In genomic region chr3:66797351-66798010, GRCm38 (mm10) we compare ENCODE assay signal across 13 mouse cellular contexts.
DNase-seq lines count a peak whose midpoint lies in the region; ATAC-seq lines count a peak whose summit lies in the region.
"Had no signal": no experiment of that assay in that cellular context is flagged by ENCODE, and none has a peak within 500 bp of the region (broad histone marks: within the 10 kb centered on the region; RNA-seq: fewer than 3 reads in every experiment).

No protein-coding gene starts in this region.

- no peak overlapping the region for H3K4me3 ChIP-seq in neural tube, embryonic 12.5 days
- no peak overlapping the region for H3K4me3 ChIP-seq in hindbrain, embryonic 11.5 days (ENCODE audit: low read depth, low read length)
- H3K4me3 ChIP-seq: embryonic facial prominence, embryonic 13.5 days had no signal

- WGBS in neural tube, embryonic 12.5 days, result 38% methylated on average over 12 of the region's 12 CpGs
- 51% methylated on average over 12 of the region's 12 CpGs for WGBS in hindbrain, embryonic 11.5 days

- no peak overlapping the region for H3K27ac ChIP-seq in neural tube, embryonic 12.5 days
- H3K27ac ChIP-seq in hindbrain, embryonic 11.5 days (ENCODE audit: low read depth, low read length), result no peak overlapping the region
- H3K27ac ChIP-seq: embryonic facial prominence, embryonic 13.5 days had no signal

- no peaks in the 10 kb centered on the region for H3K36me3 ChIP-seq in neural tube, embryonic 12.5 days
- no peaks in the 10 kb centered on the region for H3K36me3 ChIP-seq in hindbrain, embryonic 11.5 days (ENCODE audit: control insufficient read depth, insufficient read depth, low read length)
- H3K36me3 ChIP-seq: embryonic facial prominence, embryonic 13.5 days had no signal

- no peak overlapping the region for H3K9ac ChIP-seq in neural tube, embryonic 12.5 days
- no peak overlapping the region for H3K9ac ChIP-seq in hindbrain, embryonic 11.5 days (ENCODE audit: low read depth, low read length)
- H3K9ac ChIP-seq: embryonic facial prominence, embryonic 13.5 days had no signal

- H3K4me2 ChIP-seq in neural tube, embryonic 12.5 days (replicated peaks), result no peak overlapping the region
- H3K4me2 ChIP-seq in hindbrain, embryonic 11.5 days (replicated peaks; ENCODE audit: low read depth, low read length), result no peak overlapping the region
- H3K4me2 ChIP-seq: embryonic facial prominence, embryonic 13.5 days; liver, embryonic 11.5 days had no signal

- H3K9me3 ChIP-seq in neural tube, embryonic 12.5 days, result no peaks in the 10 kb centered on the region
- no peaks in the 10 kb centered on the region for H3K9me3 ChIP-seq in hindbrain, embryonic 11.5 days (ENCODE audit: control insufficient read depth, low read length)
- H3K9me3 ChIP-seq: embryonic facial prominence, embryonic 13.5 days had no signal

- H3K27me3 ChIP-seq in neural tube, embryonic 12.5 days (replicated peaks), result no peaks in the 10 kb centered on the region
- no peaks in the 10 kb centered on the region for H3K27me3 ChIP-seq in hindbrain, embryonic 11.5 days (ENCODE audit: control insufficient read depth, insufficient read depth, low read length)

- no peak for DNase-seq in neural tube, embryonic 10.5 days (ENCODE audit: extremely low spot score, low spot score)
- DNase-seq in hindbrain, embryonic 11.5 days (ENCODE audit: low spot score), result peak; percentile 44
- peak; percentile 17 to 40 for DNase-seq in kidney, postnatal 25 days
- DNase-seq in layer of hippocampus, adult 8-10 months (ENCODE audit: low spot score in 2 of 2), result no peak
- no peak for DNase-seq in layer of hippocampus, adult 18-20 months (ENCODE audit: low spot score in 2 of 2)
- DNase-seq in left cerebral cortex, adult 8-10 months (ENCODE audit: low spot score in 2 of 2), result no peak
- DNase-seq in cerebellum, adult 11 months, result no peak
- DNase-seq: gastrocnemius, postnatal 14 days had no signal

- H3K4me1 ChIP-seq in neural tube, embryonic 12.5 days, result no peaks in the 10 kb centered on the region
- H3K4me1 ChIP-seq in hindbrain, embryonic 11.5 days (replicated peaks; ENCODE audit: control insufficient read depth, insufficient read depth, low read length), result no peaks in the 10 kb centered on the region

- ATAC-seq in neural tube, embryonic 12.5 days (ENCODE audit: low FRiP score, low read depth), result peak; percentile 46; the same call in 1 of the 2 replicates
- ATAC-seq in hindbrain, embryonic 11.5 days (ENCODE audit: low FRiP score), result peak; percentile 77
- ATAC-seq: CD4-positive, CD25-positive, alpha-beta regulatory T cell, adult 4 months; inflammation-experienced regulatory T-cells, adult 6 months had no signal

Comparison
In these comparisons a context has a peak if more than half of its experiments do, and no peak if none do; other contexts are left out.
1. DNase-seq: peak in hindbrain, embryonic 11.5 days (single experiment) and kidney, postnatal 25 days (2 of 2); none in neural tube, embryonic 10.5 days (single experiment), layer of hippocampus, adult 8-10 months (0 of 2), layer of hippocampus, adult 18-20 months (0 of 2), left cerebral cortex, adult 8-10 months (0 of 2) and cerebellum, adult 11 months (single experiment).